Mouse (Mus musculus): ENCODE data around the gene Adcy3.

DNA sequence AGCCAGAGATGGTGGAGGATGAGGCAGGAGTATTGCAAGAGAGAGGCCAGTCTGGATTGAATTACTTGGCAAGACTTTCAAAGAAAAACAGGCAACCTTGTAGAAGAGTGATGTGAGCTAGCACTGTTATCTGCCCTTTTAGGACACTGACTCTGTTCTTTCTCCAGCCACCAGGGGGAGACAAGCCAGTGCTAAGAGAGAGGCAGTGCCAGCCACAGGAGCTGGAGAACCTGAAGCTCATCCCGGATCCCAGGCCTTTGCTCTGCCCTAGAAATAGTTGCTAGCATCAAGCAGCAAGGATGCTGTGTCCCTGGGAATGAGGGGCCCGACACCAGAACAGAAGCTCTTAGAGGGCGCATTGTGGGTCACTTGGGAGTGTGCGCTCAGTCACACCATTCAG lies 25.5 kb upstream of the Adcy3 start:
- TF ChIP-seq TCF12 (IDR thresholded peaks at IDR 0.05; ENCODE audit: insufficient read depth, poor library complexity, severe bottlenecking) = no peak
- TF ChIP-seq MAX (IDR thresholded peaks at IDR 0.05; ENCODE audit: low read depth) = no peak
- no peak for TF ChIP-seq USF1 (IDR thresholded peaks at IDR 0.05; ENCODE audit: low read depth)
- TF ChIP-seq POLR2A (IDR thresholded peaks at IDR 0.05; ENCODE audit: insufficient read length, low read depth) = no peak
- TF ChIP-seq CEBPB (IDR thresholded peaks at IDR 0.05; ENCODE audit: insufficient read depth, poor library complexity, severe bottlenecking) = no peak
- no peak for TF ChIP-seq MYOD1 (IDR thresholded peaks at IDR 0.05; ENCODE audit: control insufficient read depth in 1 of 3, insufficient read length in 2 of 3, low read depth in 2 of 3)
- no peak for TF ChIP-seq POLR2AphosphoS2 (IDR thresholded peaks at IDR 0.05; ENCODE audit: insufficient read length, low read depth)
- no peak for TF ChIP-seq REST (IDR thresholded peaks at IDR 0.05; ENCODE audit: insufficient read depth, insufficient read length)
- TF ChIP-seq TCF3 (IDR thresholded peaks at IDR 0.05; ENCODE audit: insufficient read length, low read depth) = no peak
